Mouse (Mus musculus) E14TG2a.4 (cell line): ENCODE measurements around the gene Gm10226.
A peak's percentile ranks its signal among the peaks of the same experiment; 100 is the strongest.

Source experiments
- CTCF ChIP-seq: conservative IDR thresholded peaks from 2 replicates; pipeline ENCODE4 v1.5.1; 2014; ENCODE audit warnings: low read length
- NANOG ChIP-seq: IDR thresholded peaks from 2 replicates; pipeline ENCODE4 v1.6.1; 2014; ENCODE audit warnings: borderline replicate concordance, low read length, mixed read lengths
- POU5F1 ChIP-seq: IDR thresholded peaks from 2 replicates; pipeline ENCODE4 v1.6.1; 2014; ENCODE audit warnings: low read length, borderline replicate concordance

DNA sequence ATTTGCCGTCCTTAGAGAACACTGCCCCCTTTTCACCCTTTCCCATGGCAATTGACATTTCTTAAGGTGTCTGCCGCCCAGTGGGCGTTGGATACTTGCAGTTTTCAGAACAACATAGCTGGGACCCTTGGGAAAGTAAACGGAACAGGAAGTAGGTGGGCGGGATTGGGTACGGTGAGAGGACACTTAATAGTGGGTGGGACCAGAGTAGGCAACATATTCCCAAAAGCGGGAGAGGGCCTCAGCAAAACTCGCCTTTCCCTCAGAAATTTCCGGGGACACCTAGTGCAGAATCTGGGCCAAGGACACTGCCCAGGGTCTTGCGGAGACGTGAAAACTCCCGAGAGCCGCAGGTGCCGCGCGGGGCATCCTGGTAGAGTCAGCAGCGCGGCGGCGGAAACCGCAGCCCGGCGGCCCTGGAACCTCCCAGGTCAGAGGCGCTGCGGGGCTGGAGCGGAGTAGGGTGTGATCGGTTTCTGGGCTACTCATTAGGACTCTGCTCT lies 41.9 kb downstream of the Gm10226 start:
- TF ChIP-seq CTCF (peak; percentile 16; the same call in 1 of the 2 replicates), NANOG (no peak), POU5F1 (no peak)
